Mouse (Mus musculus): ENCODE data around the gene Lrrc4.

DNA sequence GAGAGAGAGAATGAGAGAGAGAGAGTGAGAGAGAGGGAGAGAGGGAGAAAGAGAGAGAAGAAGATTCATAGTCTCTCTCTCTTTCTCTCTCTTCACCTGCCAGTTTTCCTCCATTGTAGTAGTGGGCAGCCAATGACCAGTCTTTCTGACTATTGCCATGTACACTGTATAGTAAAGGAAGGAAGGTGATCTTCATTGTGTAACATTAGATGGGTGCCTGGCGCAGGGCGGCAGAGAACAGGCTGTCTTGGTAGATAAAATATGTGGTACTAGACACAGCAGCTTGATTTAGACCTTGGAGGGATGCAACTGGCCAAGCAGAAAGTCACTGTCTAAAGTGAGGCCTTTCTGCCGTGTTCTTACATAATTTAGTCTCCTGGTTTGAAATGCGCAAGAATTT is 216.7 kb downstream of the Lrrc4 start:
- no peak for TF ChIP-seq CTCF (conservative IDR thresholded peaks at IDR 0.05; ENCODE audit: low read length)
- no peak for TF ChIP-seq NANOG (IDR thresholded peaks at IDR 0.05; ENCODE audit: borderline replicate concordance, low read length)
- TF ChIP-seq POU5F1 (IDR thresholded peaks at IDR 0.05; ENCODE audit: borderline replicate concordance, low read length): no peak
